Mouse (Mus musculus): Measurements from ENCODE around the gene Camk2d. TPM values are rescaled to one million over a fixed set of nuclear protein-coding genes. Genes with fewer than 3 reads are reported as not detected.

Gene Camk2d
- total and polyA plus RNA-seq, 3 experiments, result 0.07 to 0.35 TPM; not detected in 1

GRCm38 (mm10) chr3:126822374-126822773 is 226.3 kb downstream of the Camk2d start:
- H3K27ac ChIP-seq (ENCODE audit: control insufficient read depth, low read depth, low read length), result no peak overlapping the region
- H3K9me3 ChIP-seq (replicated peaks; ENCODE audit: insufficient read depth, low read length), result no peaks in the 10 kb centered on the region
- no peak for TF ChIP-seq MAZ (IDR thresholded peaks at IDR 0.05; ENCODE audit: low read depth, low read length)
- no peak for TF ChIP-seq ETS1 (IDR thresholded peaks at IDR 0.05; ENCODE audit: low read depth, low read length)
- DNase-seq (ENCODE audit: low read depth, low spot score), result peak; percentile 5
- H3K9ac ChIP-seq (ENCODE audit: control insufficient read depth, low read depth, low read length, poor library complexity, severe bottlenecking), result no peak overlapping the region
- no peaks in the 10 kb centered on the region for H3K79me2 ChIP-seq (ENCODE audit: control insufficient read depth, insufficient read depth, low read length, poor library complexity)
- H3K4me1 ChIP-seq (ENCODE audit: control insufficient read depth in 1 of 2, insufficient read depth in 2 of 2, low read length in 2 of 2), result no peaks in the 10 kb centered on the region
- H3K4me3 ChIP-seq (ENCODE audit: control insufficient read depth in 1 of 2, insufficient read depth in 1 of 2, low read depth in 2 of 2, low read length in 2 of 2), result no peak overlapping the region
- H3K36me3 ChIP-seq (ENCODE audit: control insufficient read depth in 1 of 2, insufficient read depth in 2 of 2, low read length in 2 of 2), result no peaks in the 10 kb centered on the region
- no peaks in the 10 kb centered on the region for H3K27me3 ChIP-seq (ENCODE audit: control insufficient read depth in 1 of 2, insufficient read depth in 2 of 2, low read length in 2 of 2)

- H3K9ac ChIP-seq (ENCODE audit: control insufficient read depth, low read depth, low read length, poor library complexity, severe bottlenecking), result no peak overlapping the region
- H3K4me1 ChIP-seq (ENCODE audit: control insufficient read depth in 1 of 2, insufficient read depth in 2 of 2, low read length in 2 of 2), result no peaks in the 10 kb centered on the region
- H3K27me3 ChIP-seq (ENCODE audit: control insufficient read depth in 1 of 2, insufficient read depth in 2 of 2, low read length in 2 of 2), result no peaks in the 10 kb centered on the region; a peak in 1 of 4 replicates
- H3K9me3 ChIP-seq (replicated peaks; ENCODE audit: insufficient read depth, low read length), result no peaks in the 10 kb centered on the region
- no peak overlapping the region for H3K4me3 ChIP-seq (ENCODE audit: control insufficient read depth in 1 of 2, insufficient read depth in 1 of 2, low read depth in 2 of 2, low read length in 2 of 2)
- no peak for DNase-seq (ENCODE audit: low read depth, low spot score)
- H3K27ac ChIP-seq (ENCODE audit: control insufficient read depth, low read depth, low read length), result no peak overlapping the region
- no peaks in the 10 kb centered on the region for H3K36me3 ChIP-seq (ENCODE audit: control insufficient read depth in 1 of 2, insufficient read depth in 2 of 2, low read length in 2 of 2)
- H3K79me2 ChIP-seq (ENCODE audit: control insufficient read depth, insufficient read depth, low read length, poor library complexity), result no peaks in the 10 kb centered on the region
- no peak for TF ChIP-seq ELF1 (IDR thresholded peaks at IDR 0.05; ENCODE audit: low read depth, low read length)
- no peak for TF ChIP-seq CTCF (IDR thresholded peaks at IDR 0.05 in 2 of 3, conservative IDR thresholded peaks at IDR 0.05 in 1 of 3; ENCODE audit: control insufficient read depth in 1 of 3, insufficient read depth in 1 of 3, low read depth in 2 of 3, low read length in 3 of 3, poor library complexity in 1 of 3, severe bottlenecking in 1 of 3)
- TF ChIP-seq EP300 (IDR thresholded peaks at IDR 0.05; ENCODE audit: low read depth in 1 of 2, low read length in 2 of 2), result no peak
- TF ChIP-seq UBTF (IDR thresholded peaks at IDR 0.05; ENCODE audit: borderline replicate concordance, insufficient read depth, low read depth, low read length), result no peak
- TF ChIP-seq NRF1 (IDR thresholded peaks at IDR 0.05; ENCODE audit: insufficient read depth, low read depth, low read length, poor library complexity, severe bottlenecking), result no peak
- TF ChIP-seq MAFK (IDR thresholded peaks at IDR 0.05; ENCODE audit: borderline replicate concordance, low read depth, low read length), result no peak
- no peak for TF ChIP-seq MEF2A (IDR thresholded peaks at IDR 0.05; ENCODE audit: extremely low read depth, insufficient replicate concordance, low read depth, low read length, poor library complexity, severe bottlenecking)
- TF ChIP-seq RCOR1 (IDR thresholded peaks at IDR 0.05; ENCODE audit: low read depth, low read length), result no peak
- no peak for TF ChIP-seq NELFE (IDR thresholded peaks at IDR 0.05; ENCODE audit: low read depth, low read length)
These were observed 228.8 kb downstream of the Camk2d start for GRCm38 (mm10) chr3:126824930-126825329.

GRCm38 (mm10) chr3:126826172-126826571 is 230.1 kb downstream of the Camk2d start:
- TF ChIP-seq EP300 (IDR thresholded peaks at IDR 0.05; ENCODE audit: low read depth in 1 of 2, low read length in 2 of 2) (no peak), RCOR1 (IDR thresholded peaks at IDR 0.05; ENCODE audit: low read depth, low read length) (no peak), MAFK (IDR thresholded peaks at IDR 0.05; ENCODE audit: borderline replicate concordance, low read depth, low read length) (no peak), CHD1 (IDR thresholded peaks at IDR 0.05; ENCODE audit: low read depth, low read length) (no peak), ZC3H11A (IDR thresholded peaks at IDR 0.05; ENCODE audit: low read depth, low read length) (no peak), ZNF384 (IDR thresholded peaks at IDR 0.05; ENCODE audit: low read depth, low read length) (no peak), USF2 (IDR thresholded peaks at IDR 0.05; ENCODE audit: borderline replicate concordance in 1 of 2, insufficient read depth in 1 of 2, low read depth in 1 of 2, low read length in 2 of 2) (no peak), RAD21 (IDR thresholded peaks at IDR 0.05; ENCODE audit: low read depth, low read length) (no peak), CHD2 (IDR thresholded peaks at IDR 0.05; ENCODE audit: low read length) (no peak), ZKSCAN1 (IDR thresholded peaks at IDR 0.05; ENCODE audit: low read depth, low read length) (no peak), POLR2A (IDR thresholded peaks at IDR 0.05; ENCODE audit: control insufficient read depth in 1 of 2, insufficient read depth in 1 of 2, low read depth in 1 of 2, low read length in 2 of 2, poor library complexity in 1 of 2) (no peak), MYC (IDR thresholded peaks at IDR 0.05; ENCODE audit: low read depth, low read length) (no peak), POLR2AphosphoS2 (IDR thresholded peaks at IDR 0.05; ENCODE audit: low read length) (no peak), MXI1 (IDR thresholded peaks at IDR 0.05; ENCODE audit: low read depth, low read length) (no peak), MAX (IDR thresholded peaks at IDR 0.05; ENCODE audit: low read length) (no peak)
- Histone ChIP-seq H3K36me3 (ENCODE audit: control insufficient read depth in 1 of 2, insufficient read depth in 2 of 2, low read length in 2 of 2) (no peaks in the 10 kb centered on the region), H3K4me1 (ENCODE audit: control insufficient read depth in 1 of 2, insufficient read depth in 2 of 2, low read length in 2 of 2) (no peaks in the 10 kb centered on the region)

More at GRCm38 (mm10) chr3:126826172-126826571, 230.1 kb downstream of the Camk2d start:
- DNase-seq (ENCODE audit: low read depth, low spot score), result no peak
- Histone ChIP-seq H3K4me3 (ENCODE audit: control insufficient read depth in 1 of 2, insufficient read depth in 1 of 2, low read depth in 2 of 2, low read length in 2 of 2) (no peak overlapping the region), H3K27ac (ENCODE audit: control insufficient read depth, low read depth, low read length) (no peak overlapping the region), H3K9me3 (replicated peaks; ENCODE audit: insufficient read depth, low read length) (no peaks in the 10 kb centered on the region), H3K79me2 (ENCODE audit: control insufficient read depth, insufficient read depth, low read length, poor library complexity) (no peaks in the 10 kb centered on the region), H3K9ac (ENCODE audit: control insufficient read depth, low read depth, low read length, poor library complexity, severe bottlenecking) (no peak overlapping the region), H3K27me3 (ENCODE audit: control insufficient read depth in 1 of 2, insufficient read depth in 2 of 2, low read length in 2 of 2) (no peaks in the 10 kb centered on the region; a peak in 1 of 4 replicates)

Data from MEL (cell line).